11 mouse cellular contexts compared by ENCODE assay signal in genomic region chr15:86169817-86170110, GRCm38 (mm10). TPM values are rescaled to one million over a fixed set of nuclear protein-coding genes. Genes with fewer than 3 reads are reported as not detected.
A peak's percentile ranks its signal among the peaks of the same experiment; 100 is the strongest.
DNase-seq lines count a peak whose midpoint lies in the region; ATAC-seq and TF ChIP-seq lines count a peak whose summit lies in the region.
"Had no signal": no experiment of that assay in that cellular context is flagged by ENCODE, and none has a peak within 500 bp of the region (broad histone marks: within the 10 kb centered on the region; RNA-seq: fewer than 3 reads in every experiment).

No protein-coding gene starts in this region.

- H3K4me1 ChIP-seq in cerebellum, adult 2 months (ENCODE audit: control insufficient read depth, insufficient read depth, low read length): peaks cover 79% of the 10 kb centered on the region
- peaks cover 10% of the 10 kb centered on the region; the same call in 1 of the 2 replicates for H3K4me1 ChIP-seq in lung, embryonic 14.5 days (ENCODE audit: insufficient read depth)
- peaks cover 37% of the 10 kb centered on the region for H3K4me1 ChIP-seq in kidney, postnatal 0 days (replicated peaks; ENCODE audit: insufficient read depth, low read length)
- H3K4me1 ChIP-seq in olfactory bulb, adult 2 months (ENCODE audit: control insufficient read depth, insufficient read depth, low read length): peaks cover 60% of the 10 kb centered on the region

- no peak for TF ChIP-seq POLR2A in cerebellum, adult 2 months (IDR thresholded peaks at IDR 0.05; ENCODE audit: borderline replicate concordance, insufficient read depth, low read length)
- TF ChIP-seq POLR2A in olfactory bulb, adult 2 months (IDR thresholded peaks at IDR 0.05; ENCODE audit: insufficient read depth, low read depth, low read length): no peak

- no peak overlapping the region for H3K4me2 ChIP-seq in lung, embryonic 14.5 days
- no peak overlapping the region for H3K4me2 ChIP-seq in kidney, postnatal 0 days (ENCODE audit: low read length)

- ATAC-seq in lung, embryonic 14.5 days (ENCODE audit: insufficient read depth): peak; percentile 28; the same call in 1 of the 2 replicates
- ATAC-seq in kidney, postnatal 0 days (replicated peaks; ENCODE audit: low FRiP score, low read depth): no peak; the same call in 1 of the 2 replicates

- TF ChIP-seq CTCF in cerebellum, adult 2 months (IDR thresholded peaks at IDR 0.05; ENCODE audit: borderline replicate concordance, insufficient read depth, low read depth, low read length): no peak
- TF ChIP-seq CTCF in lung, embryonic 14.5 days (IDR thresholded peaks at IDR 0.05; ENCODE audit: low read depth): no peak
- no peak for TF ChIP-seq CTCF in kidney, postnatal 0 days (IDR thresholded peaks at IDR 0.05; ENCODE audit: low read depth)
- no peak for TF ChIP-seq CTCF in olfactory bulb, adult 2 months (IDR thresholded peaks at IDR 0.05; ENCODE audit: insufficient read depth, low read depth, low read length)

- H3K27ac ChIP-seq in cerebellum, adult 2 months (ENCODE audit: insufficient read depth, low read length): peak overlapping the region; percentile 15; the same call in 1 of the 2 replicates
- H3K27ac ChIP-seq in lung, embryonic 14.5 days (ENCODE audit: low read depth): peak overlapping the region; percentile 61; the same call in 1 of the 2 replicates
- peak overlapping the region; percentile 76 for H3K27ac ChIP-seq in kidney, postnatal 0 days
- 0 out of 2 replicates have a peak overlapping the region, but pooled peaks have one; percentile 51 for H3K27ac ChIP-seq in olfactory bulb, adult 2 months (ENCODE audit: insufficient read depth, low read depth, low read length)

- no peaks in the 10 kb centered on the region for H3K9me3 ChIP-seq in lung, embryonic 14.5 days (ENCODE audit: low read depth, low read length)
- no peaks in the 10 kb centered on the region for H3K9me3 ChIP-seq in kidney, postnatal 0 days (replicated peaks; ENCODE audit: low read length)
- H3K9me3 ChIP-seq: forebrain, embryonic 10.5 days had no signal

- no peak for DNase-seq in cerebellum, adult 2 months
- DNase-seq in cerebellum, postnatal 14 days: no peak
- DNase-seq in lung, embryonic 14.5 days: peak; percentile 42
- no peak for DNase-seq in lung, postnatal 14 days
- peak; percentile 66 for DNase-seq in kidney, postnatal 0 days (ENCODE audit: low spot score)
- DNase-seq in right cerebral cortex, adult 2 months (ENCODE audit: low spot score in 2 of 2): no peak
- no peak for DNase-seq in ovary, postnatal 14 days (ENCODE audit: low spot score)
- DNase-seq: B cell, adult 2 months; cerebellum, adult 8-10 months had no signal

- no peak overlapping the region for H3K9ac ChIP-seq in lung, embryonic 14.5 days
- H3K9ac ChIP-seq in kidney, postnatal 0 days (ENCODE audit: low read depth, low read length): no peak overlapping the region

- H3K36me3 ChIP-seq in lung, embryonic 14.5 days (ENCODE audit: insufficient read depth): peaks cover 2% of the 10 kb centered on the region
- no peaks in the 10 kb centered on the region for H3K36me3 ChIP-seq in kidney, postnatal 0 days (ENCODE audit: insufficient read depth, low read length)

- 18% methylated on average over 4 of the region's 4 CpGs for WGBS in cerebellum, adult 2 months
- WGBS in lung, embryonic 14.5 days: 63% methylated on average over 4 of the region's 4 CpGs
- WGBS in kidney, postnatal 0 days: 55% methylated on average over 4 of the region's 4 CpGs
- WGBS in olfactory bulb, adult 2 months: 60% methylated on average over 4 of the region's 4 CpGs

- no peaks in the 10 kb centered on the region for H3K27me3 ChIP-seq in cerebellum, adult 2 months (ENCODE audit: control insufficient read depth, insufficient read depth, low read length)
- no peaks in the 10 kb centered on the region for H3K27me3 ChIP-seq in lung, embryonic 14.5 days (ENCODE audit: insufficient read depth, low read length)
- no peaks in the 10 kb centered on the region for H3K27me3 ChIP-seq in kidney, postnatal 0 days (ENCODE audit: insufficient read depth, low read length)

- no peak overlapping the region for H3K4me3 ChIP-seq in cerebellum, adult 2 months (replicated peaks; ENCODE audit: insufficient read depth, low read depth, low read length)
- H3K4me3 ChIP-seq in lung, embryonic 14.5 days (ENCODE audit: low read depth, low read length): no peak overlapping the region
- no peak overlapping the region for H3K4me3 ChIP-seq in kidney, postnatal 0 days (replicated peaks; ENCODE audit: low read depth, low read length)
- no peak overlapping the region for H3K4me3 ChIP-seq in olfactory bulb, adult 2 months (ENCODE audit: insufficient read depth, low read depth, low read length)
- H3K4me3 ChIP-seq: forebrain, embryonic 10.5 days had no signal

RNA-seq across cellular contexts. Expression of gene Cerk, which starts 16.2 kb away (rescaled TPM):
- 152 and 159 TPM in 2 replicates for polyA plus RNA-seq in cerebellum, adult 2 months (2012; rRNA removed)
- polyA plus RNA-seq in lung, embryonic 14.5 days (2014; fragmentation: Nextera tagmentation; extraction: Ambion mirVana): 33.8 and 34.2 TPM in 2 replicates
- polyA plus RNA-seq in kidney, postnatal 0 days (2015; fragmentation: Nextera tagmentation; extraction: Ambion mirVana): 9.4 and 10.6 TPM in 2 replicates
- polyA plus RNA-seq in olfactory bulb, adult 2 months (2012; ENCODE audit: insufficient read depth, insufficient read length, low replicate concordance, missing spikeins): 113 TPM in 1 of 2 replicates, not detected in the other

RNA-seq across cellular contexts. Expression of gene Tbc1d22a, which starts 44.5 kb away (rescaled TPM):
- 23.0 and 23.3 TPM in 2 replicates for polyA plus RNA-seq in cerebellum, adult 2 months (2012; rRNA removed)
- 8.4 and 10.6 TPM in 2 replicates for polyA plus RNA-seq in lung, embryonic 14.5 days (2014; fragmentation: Nextera tagmentation; extraction: Ambion mirVana)
- 12.7 and 14.0 TPM in 2 replicates for polyA plus RNA-seq in kidney, postnatal 0 days (2015; fragmentation: Nextera tagmentation; extraction: Ambion mirVana)
- polyA plus RNA-seq in olfactory bulb, adult 2 months (2012; ENCODE audit: insufficient read depth, insufficient read length, low replicate concordance, missing spikeins): not detected in 2 replicates

Comparison
In these comparisons a context has a peak if more than half of its experiments do, and no peak if none do; other contexts are left out.
1. DNase-seq: peak in lung, embryonic 14.5 days (single experiment) and kidney, postnatal 0 days (single experiment); none in cerebellum, adult 2 months (0 of 2), cerebellum, postnatal 14 days (0 of 2), lung, postnatal 14 days (single experiment), right cerebral cortex, adult 2 months (0 of 2) and ovary, postnatal 14 days (single experiment).
2. H3K27ac ChIP-seq: peak in every context shown above with its lines; median percentile 76 in kidney, postnatal 0 days; 61 in lung, embryonic 14.5 days; 51 in olfactory bulb, adult 2 months; 15 in cerebellum, adult 2 months.